Mouse (Mus musculus): ENCODE results near the gene Gm30083. TPM values are rescaled to one million over a fixed set of nuclear protein-coding genes. Genes with fewer than 3 reads are reported as not detected.

The Gm30083 gene
- not detected in 2 replicates for polyA plus RNA-seq (2012; rRNA removed)

GRCm38 (mm10) chr14:34015063-34015462 is at the start of gene Gm30083:
Gene Gm30083, minus strand, starts transcription at chr14:34015182.

DNA sequence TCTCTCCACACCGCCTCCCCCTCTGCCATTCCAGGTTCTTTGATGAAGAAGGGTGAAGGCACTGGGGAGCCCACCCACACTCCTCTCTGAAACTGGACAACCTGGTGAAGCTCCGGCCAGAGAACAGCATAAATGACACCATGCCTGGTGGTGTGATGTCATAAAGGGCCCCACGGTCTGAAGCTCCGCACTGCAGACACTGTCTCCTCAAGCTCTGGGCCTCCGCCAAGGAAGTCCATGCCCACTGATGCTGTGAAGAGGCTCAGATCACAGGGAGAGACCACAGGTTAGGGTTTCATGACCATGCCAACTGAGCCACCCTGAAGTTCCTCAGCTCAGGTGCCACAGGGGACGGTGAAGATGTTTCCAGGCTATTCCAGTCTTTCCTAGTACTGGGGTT is 37.5 kb upstream of the Gm30083 start, which contains the start of gene Antxrl:
Gene Antxrl (plus strand): TSS at position 192 of the 400 bp plus-strand sequence.

DNA sequence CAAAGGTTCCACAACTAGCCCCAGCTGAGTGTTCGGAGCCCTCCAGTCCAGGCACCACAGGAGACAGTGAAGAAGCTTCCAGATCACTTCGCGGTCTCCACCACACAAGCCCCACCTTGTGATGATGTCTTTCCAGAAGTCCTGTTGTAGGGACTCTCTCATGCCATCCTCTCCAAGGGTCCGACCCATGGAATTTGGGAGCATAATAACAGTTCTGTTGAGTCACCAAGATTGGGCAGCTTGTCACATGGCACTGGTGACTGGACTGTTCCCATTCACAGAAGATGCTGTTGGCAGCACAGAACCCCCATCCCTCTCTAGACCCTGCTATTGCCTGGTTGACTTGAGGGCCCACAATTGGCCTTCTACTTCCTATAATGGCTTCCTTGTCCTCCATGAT is 1.4 kb upstream of the Gm30083 start, which contains the start of gene Gm5460:
Gene Gm5460 (plus strand): TSS at position 378 of the 400 bp plus-strand sequence.

GRCm38 (mm10) chr14:33978604-33979059 is 36.4 kb downstream of the Gm30083 start, which contains the start of gene Zfp488:
Gene Zfp488, minus strand, starts transcription at chr14:33978764.

GRCm38 (mm10) chr14:33953761-33954160 is 61.2 kb downstream of the Gm30083 start, which contains the start of gene Rbp3:
Gene Rbp3, plus strand, starts transcription at chr14:33954003.

DNA sequence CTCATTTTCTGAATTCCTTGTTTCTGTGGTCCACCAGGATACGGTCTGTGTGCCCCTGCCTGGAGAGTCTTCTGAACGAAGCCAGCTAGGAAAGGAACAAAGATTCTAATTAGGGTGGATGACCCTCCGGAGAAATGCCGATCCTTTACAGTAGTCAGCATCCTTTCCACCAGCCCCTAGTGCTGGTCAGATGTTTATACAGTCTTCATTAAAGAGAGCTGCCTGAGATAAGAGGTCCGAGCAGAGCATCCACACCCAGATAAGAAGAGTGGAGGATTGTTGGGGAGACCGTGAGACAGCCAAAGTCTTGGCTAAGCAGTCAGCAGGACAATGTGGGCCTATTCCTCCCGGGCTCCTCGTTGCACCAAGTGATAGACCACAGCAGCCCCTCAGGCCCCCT is 74.2 kb downstream of the Gm30083 start, which contains the start of gene Gdf2:
Gene Gdf2 (plus strand): TSS at position 301 of the 400 bp plus-strand sequence.

Other genes with a start within 250 kb of the Gm30083 start
- 3.7 TPM in 2 replicates for gene Gdf10, start 91.6 kb downstream of the Gm30083 start, polyA plus RNA-seq (2012; rRNA removed)
- 3.0 and 4.6 TPM in 2 replicates for gene Gdf2, start 74.1 kb downstream of the Gm30083 start, polyA plus RNA-seq (2012; rRNA removed)
- gene Rbp3, start 61.2 kb downstream of the Gm30083 start, polyA plus RNA-seq (2012; rRNA removed) = 0.01 and 0.02 TPM in 2 replicates
- gene Zfp488, start 36.4 kb downstream of the Gm30083 start, polyA plus RNA-seq (2012; rRNA removed) = under 0.01 and 0.01 TPM in 2 replicates
- not detected in 2 replicates for gene Gm5460, start 1.6 kb upstream of the Gm30083 start, polyA plus RNA-seq (2012; rRNA removed)
- gene Antxrl, start 37.5 kb upstream of the Gm30083 start, polyA plus RNA-seq (2012; rRNA removed) = not detected in 2 replicates
- gene Anxa8, start 70.8 kb upstream of the Gm30083 start, polyA plus RNA-seq (2012; rRNA removed) = 0.05 and 0.06 TPM in 2 replicates
- gene A630023A22Rik, start 87.6 kb upstream of the Gm30083 start, polyA plus RNA-seq (2012; rRNA removed) = not detected in 2 replicates
- 0.01 TPM in 1 of 2 replicates, not detected in the other for gene Npy4r, start 137.3 kb upstream of the Gm30083 start, polyA plus RNA-seq (2012; rRNA removed)
- gene Gprin2, start 186.5 kb upstream of the Gm30083 start, polyA plus RNA-seq (2012; rRNA removed) = 0.05 and 0.07 TPM in 2 replicates
- gene Syt15, start 204.4 kb upstream of the Gm30083 start, polyA plus RNA-seq (2012; rRNA removed) = 0.44 and 0.61 TPM in 2 replicates